Mouse (Mus musculus): Measurements from ENCODE around the gene Dok1. TPM values are rescaled to one million over a fixed set of nuclear protein-coding genes. Genes with fewer than 3 reads are reported as not detected.

The Dok1 gene
- 4.3 and 6.4 TPM in 2 replicates for polyA plus RNA-seq (2012; rRNA removed)

GRCm38 (mm10) chr6:83033249-83034185, at the start of gene Dok1, which contains the start of gene Loxl3:
TSS of gene Dok1 (minus strand) at chr6:83033471.
TSS of gene Loxl3 (plus strand) at chr6:83034173.

DNA sequence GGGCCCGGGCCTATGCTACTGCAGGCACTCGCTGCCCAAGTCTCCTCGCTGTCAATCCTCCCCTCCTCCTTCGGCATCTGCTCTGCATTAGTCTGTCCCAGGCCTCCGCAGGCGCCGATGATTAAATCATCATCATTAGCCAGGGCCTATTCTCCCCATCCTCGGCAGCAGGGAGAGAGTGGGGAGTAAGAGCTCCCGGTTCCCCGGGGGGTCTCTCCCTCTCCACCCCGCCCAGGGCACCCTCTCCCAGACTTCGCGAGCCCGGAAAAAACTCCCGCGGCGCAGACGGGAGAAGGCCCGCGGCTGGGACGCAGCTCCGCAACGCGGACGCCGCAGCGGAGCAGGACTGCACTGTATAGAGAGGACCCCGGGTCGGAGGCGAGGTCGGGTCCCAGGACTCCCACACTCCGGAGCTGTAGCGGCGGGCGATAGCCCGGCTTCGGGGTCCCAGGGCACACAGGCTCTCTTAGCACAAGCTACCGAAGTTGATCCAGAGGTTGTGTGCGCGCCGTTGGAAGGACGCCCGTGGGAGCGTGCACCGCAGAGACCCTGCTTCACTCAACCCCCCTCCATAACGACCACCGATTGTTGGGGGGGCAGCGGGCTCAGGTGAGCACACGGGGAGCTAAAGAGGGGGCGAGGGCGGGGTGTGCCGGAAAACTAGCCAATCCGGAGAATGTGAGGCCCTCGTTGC, 44.5 kb upstream of the Dok1 start, which contains the start of gene Pcgf1:
Gene Pcgf1, plus strand, starts transcription at position 240 of the 694 bp plus-strand sequence.

DNA sequence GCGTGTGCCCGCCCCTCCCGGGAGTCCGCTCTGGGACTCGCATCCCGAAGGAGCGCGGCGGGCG, 36.8 kb upstream of the Dok1 start, which contains the start of gene Tlx2:
Gene Tlx2, minus strand, starts transcription at position 47 of the 64 bp plus-strand sequence.

DNA sequence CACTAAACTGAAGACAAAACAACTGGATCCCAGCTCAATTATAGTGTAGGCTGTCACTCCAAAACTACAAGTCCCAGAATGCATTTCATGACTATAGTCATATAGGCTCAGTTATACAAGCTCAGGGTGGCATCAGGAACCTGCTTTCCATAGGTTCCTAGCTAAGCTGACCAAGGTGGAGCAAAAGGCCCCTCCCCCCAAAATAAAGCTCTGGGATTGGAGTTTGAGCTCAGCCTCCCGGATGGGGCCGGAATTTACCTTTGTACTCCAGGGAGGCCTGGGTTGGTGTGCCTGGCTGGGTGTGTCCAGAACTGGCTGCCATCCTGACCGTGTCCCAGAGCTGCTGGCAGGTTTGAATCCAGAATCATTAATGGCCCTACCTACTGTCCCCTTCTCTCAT, 24.5 kb upstream of the Dok1 start, which contains the start of gene Dqx1:
Gene Dqx1, plus strand, starts transcription at position 55 of the 400 bp plus-strand sequence.

GRCm38 (mm10) chr6:83054871-83055431, 21.7 kb upstream of the Dok1 start, which contains the start of gene Htra2:
TSS of gene Htra2 (minus strand) at chr6:83055273.

GRCm38 (mm10) chr6:83054074-83054851, 21.0 kb upstream of the Dok1 start, which contains the start of gene Aup1:
TSS of gene Aup1 (plus strand) at chr6:83054521.

Other genes starting within 250 kb of the Dok1 start
- gene Sema4f, start 93.7 kb downstream of the Dok1 start, polyA plus RNA-seq (2012; rRNA removed), result 0.32 and 0.38 TPM in 2 replicates
- 0.03 and 0.12 TPM in 2 replicates for gene M1ap, start 86.6 kb downstream of the Dok1 start, polyA plus RNA-seq (2012; rRNA removed)
- 2.0 and 2.8 TPM in 2 replicates for gene Loxl3, start 702 bp upstream of the Dok1 start, polyA plus RNA-seq (2012; rRNA removed)
- gene Aup1, start 21.1 kb upstream of the Dok1 start, polyA plus RNA-seq (2012; rRNA removed), result 333 and 519 TPM in 2 replicates
- 19.2 and 22.7 TPM in 2 replicates for gene Htra2, start 21.8 kb upstream of the Dok1 start, polyA plus RNA-seq (2012; rRNA removed)
- 3.3 and 4.4 TPM in 2 replicates for gene Dqx1, start 24.4 kb upstream of the Dok1 start, polyA plus RNA-seq (2012; rRNA removed)
- 1.2 and 3.8 TPM in 2 replicates for gene Tlx2, start 36.8 kb upstream of the Dok1 start, polyA plus RNA-seq (2012; rRNA removed)
- 3.2 and 3.8 TPM in 2 replicates for gene Pcgf1, start 44.4 kb upstream of the Dok1 start, polyA plus RNA-seq (2012; rRNA removed)
- gene Lbx2, start 52.9 kb upstream of the Dok1 start, polyA plus RNA-seq (2012; rRNA removed), result 0.76 and 0.81 TPM in 2 replicates
- gene Ccdc142, start 68.1 kb upstream of the Dok1 start, polyA plus RNA-seq (2012; rRNA removed), result 3.4 and 4.7 TPM in 2 replicates
- 0.93 and 1.6 TPM in 2 replicates for gene Gm42688, start 68.1 kb upstream of the Dok1 start, polyA plus RNA-seq (2012; rRNA removed)
- 25.7 and 38.3 TPM in 2 replicates for gene Mrpl53, start 75.6 kb upstream of the Dok1 start, polyA plus RNA-seq (2012; rRNA removed)
- 31.9 and 39.2 TPM in 2 replicates for gene Mogs, start 82.0 kb upstream of the Dok1 start, polyA plus RNA-seq (2012; rRNA removed)
- 137 and 148 TPM in 2 replicates for gene Wbp1, start 88.1 kb upstream of the Dok1 start, polyA plus RNA-seq (2012; rRNA removed)
- gene Ino80b, start 92.0 kb upstream of the Dok1 start, polyA plus RNA-seq (2012; rRNA removed), result 29.6 and 60.8 TPM in 2 replicates
- 36.3 and 47.6 TPM in 2 replicates for gene Rtkn, start 102.0 kb upstream of the Dok1 start, polyA plus RNA-seq (2012; rRNA removed)
- 1.8 and 1.9 TPM in 2 replicates for gene Wdr54, start 122.9 kb upstream of the Dok1 start, polyA plus RNA-seq (2012; rRNA removed)
- gene 1700003E16Rik, start 122.9 kb upstream of the Dok1 start, polyA plus RNA-seq (2012; rRNA removed), result 0.15 and 0.48 TPM in 2 replicates
- 76.7 and 83.1 TPM in 2 replicates for gene Dctn1, start 132.4 kb upstream of the Dok1 start, polyA plus RNA-seq (2012; rRNA removed)
- 0.05 and 0.16 TPM in 2 replicates for gene Slc4a5, start 186.4 kb upstream of the Dok1 start, polyA plus RNA-seq (2012; rRNA removed)

Measured in stomach, adult 2 months (tissue).